Mouse (Mus musculus) CH12.LX (cell line): ENCODE measurements at regions not wholly inside any gene's neighbourhood (a gene's known extent, or its start where the extent isn't known, plus 50 kb on each side); places are given as distances from the start of the nearest gene placed in this dataset.

ENCODE experiments used
- CTCF ChIP-seq, 2 experiments: IDR thresholded peaks in 1 of 2; conservative IDR thresholded peaks in 1 of 2; 2 replicates each; pipeline ENCODE4 v1.5.1; 2011 to 2012; ENCODE audit warnings: low read depth in 2 of 2, low read length in 2 of 2, improper control_type of control experiment in 1 of 2, inconsistent platforms in 1 of 2, mild to moderate bottlenecking in 1 of 2, moderate library complexity in 1 of 2
- EP300 ChIP-seq: IDR thresholded peaks from 2 replicates; pipeline ENCODE4 v1.6.1; 2011; ENCODE audit warnings: low read length, improper control_type of control experiment

DNA sequence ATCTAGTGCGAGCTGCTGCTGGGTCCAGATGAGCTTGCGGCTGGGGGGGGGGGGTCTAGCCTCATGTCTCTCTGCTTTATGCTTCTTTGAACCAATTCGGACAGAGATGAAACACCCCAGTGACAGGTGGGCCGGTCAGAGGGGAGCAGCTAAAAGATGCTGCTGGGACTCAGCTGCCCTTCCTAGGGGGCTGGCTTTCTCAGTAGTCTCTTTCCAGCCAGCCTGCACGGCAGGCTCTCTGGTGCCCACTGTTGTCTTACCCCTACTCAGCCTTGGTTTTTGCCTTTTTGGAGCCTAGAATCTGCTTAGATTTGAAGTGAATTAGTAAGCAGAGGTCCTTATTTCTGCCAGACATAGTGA is 133.7 kb downstream of the Zfp706 start:
- TF ChIP-seq EP300 (no peak), CTCF (conservative IDR thresholded peaks at IDR 0.05 in 1 of 2, IDR thresholded peaks at IDR 0.05 in 1 of 2; ENCODE audit: low read depth in 2 of 2, low read length in 2 of 2) (no peak)
